Mouse (Mus musculus) liver, embryonic 14.5 days (tissue): Measurements from ENCODE around the gene Mad1l1.

Experiments used
- CTCF ChIP-seq: IDR thresholded peaks from 2 replicates; pipeline ENCODE4 v1.5.1; 2016; ENCODE audit warnings: antibody characterized with exemption, low read depth, control low read depth
- EP300 ChIP-seq: IDR thresholded peaks from 2 replicates; pipeline ENCODE4 v1.6.1; 2016; ENCODE audit warnings: antibody characterized with exemption, low read depth

- TF ChIP-seq CTCF (no peak), EP300 (no peak)
Observed at GRCm38 (mm10) chr5:140267061-140267460, 54.3 kb downstream of the Mad1l1 start.
